Mouse (Mus musculus) stomach, postnatal 0 days (tissue): ENCODE results near the gene Tfrc.

Source experiments
- CTCF ChIP-seq: IDR thresholded peaks from 2 replicates; pipeline ENCODE4 v1.5.1; 2016; ENCODE audit warnings: antibody characterized with exemption, low read depth, mild to moderate bottlenecking, moderate library complexity
- EP300 ChIP-seq: optimal IDR thresholded peaks from 2 replicates; pipeline ENCODE3; 2016; ENCODE audit warnings: antibody characterized with exemption

- TF ChIP-seq EP300 (no peak), CTCF (no peak)
These were observed 6.5 kb upstream of the Tfrc start for GRCm38 (mm10) chr16:32602193-32602685.
